Mouse (Mus musculus) macrophage (primary cell): ENCODE results near the gene Coq4. TPM values are rescaled to one million over a fixed set of nuclear protein-coding genes. Genes with fewer than 3 reads are reported as not detected.
A peak's percentile ranks its signal among the peaks of the same experiment; 100 is the strongest.

Experiments
- H3K27ac ChIP-seq: fragments of 350-480 bp; formaldehyde crosslinking; 2 replicates; pipeline ENCODE4 v1.9.0; 2021
- H3K36me3 ChIP-seq: fragments of 350-480 bp; formaldehyde crosslinking; 2 replicates; pipeline ENCODE4 v1.9.0; 2021; ENCODE audit errors: inconsistent target
- H3K4me3 ChIP-seq: fragments of 350-480 bp; formaldehyde crosslinking; 2 replicates; pipeline ENCODE4 v1.9.0; 2021; ENCODE audit errors: inconsistent target
- H3K79me2 ChIP-seq: fragments of 350-480 bp; formaldehyde crosslinking; 2 replicates; pipeline ENCODE4 v1.9.0; 2021; ENCODE audit errors: inconsistent target
- WGBS: methylation state at CpG from one replicate; pipeline ENCODE4 v1.1.7; 2026; ENCODE audit warnings: inconsistent platforms; ENCODE audit not compliant: missing documents; 5-methylcytosine and 5-hydroxymethylcytosine counted together
- polyA plus RNA-seq: library from polyadenylated mRNA; stranded (reverse); fragments of 250-400 nt; gene quantifications from 3 replicates; pipeline ENCODE4 v1.2.4, GENCODE M21; 2018; ENCODE audit warnings: inconsistent platforms

Gene Coq4
- polyA plus RNA-seq, 1 experiment from 2014 or later: 2.9 TPM

- Histone ChIP-seq H3K79me2 (no peaks in the 10 kb centered on the region), H3K36me3 (peaks cover 10% of the 10 kb centered on the region; the same call in 1 of the 2 replicates), H3K27ac (peak within 1 kb of the TSS; percentile 31), H3K4me3 (peak within 1 kb of the TSS; percentile 42)
- 4% methylated on average over 35 of the region's 35 CpGs for WGBS
Measured at GRCm38 (mm10) chr2:29820025-29820817, 32.9 kb downstream of the Coq4 start, which contains the start of gene Urm1. Gene Urm1, plus strand, starts transcription at chr2:29820075.

GRCm38 (mm10) chr2:29826318-29826925, 39.1 kb downstream of the Coq4 start:
- peak overlapping the region; percentile 85 for H3K27ac ChIP-seq
- peak overlapping the region; percentile 100 for H3K4me3 ChIP-seq
- 14% methylated on average over 11 of the region's 11 CpGs for WGBS
- no peaks in the 10 kb centered on the region for H3K36me3 ChIP-seq
- H3K79me2 ChIP-seq: peaks cover 42% of the 10 kb centered on the region

- H3K27ac ChIP-seq: peak overlapping the region; percentile 85
- no peaks in the 10 kb centered on the region for H3K36me3 ChIP-seq
- WGBS: under 1% methylated on average over 38 of the region's 48 CpGs
Measured at GRCm38 (mm10) chr2:29826926-29827708, 39.8 kb downstream of the Coq4 start.

GRCm38 (mm10) chr2:29827709-29828024, 40.4 kb downstream of the Coq4 start:
- Histone ChIP-seq H3K27ac (peak overlapping the region; percentile 85), H3K79me2 (peaks cover 55% of the 10 kb centered on the region), H3K4me3 (peak overlapping the region; percentile 100), H3K36me3 (no peaks in the 10 kb centered on the region; the same call in 1 of the 2 replicates)
- WGBS: 1% methylated on average over 10 of the region's 12 CpGs

More at GRCm38 (mm10) chr2:29826926-29827708, 39.8 kb downstream of the Coq4 start:
- Histone ChIP-seq H3K79me2 (peaks cover 49% of the 10 kb centered on the region), H3K4me3 (peak overlapping the region; percentile 100)

GRCm38 (mm10) chr2:29831106-29831505, 43.8 kb downstream of the Coq4 start:
- no peaks in the 10 kb centered on the region; the same call in 1 of the 2 replicates for H3K36me3 ChIP-seq
- no peak overlapping the region for H3K27ac ChIP-seq
- no peak overlapping the region for H3K4me3 ChIP-seq
- 96% methylated on average over 4 of the region's 4 CpGs for WGBS
- peaks cover 87% of the 10 kb centered on the region for H3K79me2 ChIP-seq

- no peak overlapping the region for H3K27ac ChIP-seq
- peaks cover 98% of the 10 kb centered on the region for H3K79me2 ChIP-seq
- WGBS: 95% methylated on average over 4 of the region's 5 CpGs
- H3K4me3 ChIP-seq: no peak overlapping the region
- peaks cover 15% of the 10 kb centered on the region for H3K36me3 ChIP-seq
Measured at GRCm38 (mm10) chr2:29833796-29834195, 46.5 kb downstream of the Coq4 start.

- no CpG with 5 or more reads among the region's 2 CpGs for WGBS
Measured at GRCm38 (mm10) chr2:29835391-29835899, 48.2 kb downstream of the Coq4 start.

GRCm38 (mm10) chr2:29839460-29839859, 52.2 kb downstream of the Coq4 start:
- Histone ChIP-seq H3K4me3 (no peak overlapping the region), H3K79me2 (peaks cover 49% of the 10 kb centered on the region; the same call in 1 of the 2 replicates), H3K27ac (no peak overlapping the region), H3K36me3 (peaks cover 52% of the 10 kb centered on the region)
- 89% methylated on average over 4 of the region's 4 CpGs for WGBS

More at GRCm38 (mm10) chr2:29835391-29835899, 48.2 kb downstream of the Coq4 start:
- H3K27ac ChIP-seq: no peak overlapping the region
- no peak overlapping the region for H3K4me3 ChIP-seq
- H3K36me3 ChIP-seq: peaks cover 19% of the 10 kb centered on the region
- peaks cover 88% of the 10 kb centered on the region for H3K79me2 ChIP-seq

- H3K4me3 ChIP-seq: no peak overlapping the region
- H3K79me2 ChIP-seq: peaks cover 10% of the 10 kb centered on the region; the same call in 1 of the 2 replicates
- no peak overlapping the region for H3K27ac ChIP-seq
- WGBS: 93% methylated on average over 9 of the region's 9 CpGs
- peaks cover 40% of the 10 kb centered on the region; the same call in 1 of the 2 replicates for H3K36me3 ChIP-seq
Measured at GRCm38 (mm10) chr2:29843231-29844105, 56.2 kb downstream of the Coq4 start.

- Histone ChIP-seq H3K4me3 (no peak overlapping the region), H3K79me2 (peaks cover 3% of the 10 kb centered on the region; the same call in 1 of the 2 replicates), H3K36me3 (peaks cover 33% of the 10 kb centered on the region; the same call in 1 of the 2 replicates), H3K27ac (no peak overlapping the region)
- WGBS: 100% methylated on average over 2 of the region's 2 CpGs
Measured at GRCm38 (mm10) chr2:29844115-29844514, 56.8 kb downstream of the Coq4 start.

- H3K4me3 ChIP-seq: no peak overlapping the region
- WGBS: 93% methylated on average over 3 of the region's 3 CpGs
- H3K27ac ChIP-seq: no peak overlapping the region
- H3K36me3 ChIP-seq: peaks cover 33% of the 10 kb centered on the region; the same call in 1 of the 2 replicates
- H3K79me2 ChIP-seq: no peaks in the 10 kb centered on the region
Measured at GRCm38 (mm10) chr2:29844661-29845060, 57.4 kb downstream of the Coq4 start.

- peaks cover 33% of the 10 kb centered on the region; the same call in 1 of the 2 replicates for H3K36me3 ChIP-seq
- H3K79me2 ChIP-seq: no peaks in the 10 kb centered on the region
- H3K4me3 ChIP-seq: no peak overlapping the region
- WGBS: 78% methylated on average over 25 of the region's 25 CpGs
- no peak overlapping the region for H3K27ac ChIP-seq
Measured at GRCm38 (mm10) chr2:29845636-29846035, 58.3 kb downstream of the Coq4 start.

- 63% methylated on average over 39 of the region's 47 CpGs for WGBS
- H3K36me3 ChIP-seq: peaks cover 28% of the 10 kb centered on the region; the same call in 1 of the 2 replicates
- H3K79me2 ChIP-seq: no peaks in the 10 kb centered on the region
- H3K4me3 ChIP-seq: no peak overlapping the region
- no peak overlapping the region for H3K27ac ChIP-seq
Measured at GRCm38 (mm10) chr2:29846061-29846853, 59.0 kb downstream of the Coq4 start.
